Mouse (Mus musculus) spleen, adult 2 months (tissue): ENCODE measurements around the gene Gja8. TPM values are rescaled to one million over a fixed set of nuclear protein-coding genes. Genes with fewer than 3 reads are reported as not detected.

Experiments used
- DNase-seq, 2 experiments: peaks; one replicate each; pipeline versions ENCODE4 v3.0.0 to v3.0.0-alpha.2; 2012 to 2021; ENCODE audit warnings: low spot score in 2 of 2, low read depth in 1 of 2
- H3K27ac ChIP-seq: fragments of 200-500 bp; 2 replicates; pipeline ENCODE4 v1.5.1; 2012; ENCODE audit warnings: low read length, inconsistent platforms; ENCODE audit not compliant: insufficient read depth
- H3K27me3 ChIP-seq: fragments of 200-500 bp; 2 replicates; pipeline ENCODE4 v1.6.1; 2012; ENCODE audit warnings: mild to moderate bottlenecking, moderate library complexity, low read length, inconsistent platforms; ENCODE audit not compliant: control insufficient read depth, insufficient read depth
- H3K36me3 ChIP-seq: fragments of 200-500 bp; 2 replicates; pipeline ENCODE4 v1.6.1; 2012; ENCODE audit warnings: mild to moderate bottlenecking, low read length, inconsistent platforms; ENCODE audit not compliant: control insufficient read depth, insufficient read depth
- H3K4me1 ChIP-seq: fragments of 200-500 bp; 2 replicates; pipeline ENCODE4 v1.6.1; 2011; ENCODE audit warnings: inconsistent platforms; ENCODE audit not compliant: control insufficient read depth, insufficient read depth, insufficient read length
- H3K4me3 ChIP-seq: fragments of 200-500 bp; 2 replicates; pipeline ENCODE4 v1.5.1; 2011; ENCODE audit warnings: mild to moderate bottlenecking, inconsistent platforms; ENCODE audit not compliant: insufficient read depth, insufficient read length; ENCODE audit errors: extremely low read depth
- CTCF ChIP-seq: fragments of 200-500 bp; IDR thresholded peaks from 2 replicates; pipeline ENCODE4 v1.5.1; 2011; ENCODE audit warnings: mild to moderate bottlenecking, inconsistent platforms; ENCODE audit not compliant: insufficient read depth, insufficient read length, insufficient replicate concordance; ENCODE audit errors: extremely low read depth
- POLR2A ChIP-seq: fragments of 200-500 bp; IDR thresholded peaks from 2 replicates; pipeline ENCODE4 v1.6.1; 2011; ENCODE audit warnings: low read depth, low read length, inconsistent platforms
- WGBS: fragments of 180-500 bp; shearing (Covaris S2); methylation state at CpG from one replicate; pipeline ENCODE4 v1.1.7; 2018; 5-methylcytosine and 5-hydroxymethylcytosine counted together
- polyA plus RNA-seq: library from polyadenylated mRNA; depleted of rRNA; stranded (reverse); fragments of >200 nt; gene quantifications from 2 replicates; pipeline ENCODE4 v1.2.3, GENCODE M21; 2012

Gene Gja8
- polyA plus RNA-seq, 1 experiment, result not detected

GRCm38 (mm10) chr3:96905592-96905991, 20.2 kb downstream of the Gja8 start:
- Histone ChIP-seq H3K27me3 (no peaks in the 10 kb centered on the region), H3K4me3 (peak overlapping the region; percentile 93), H3K27ac (no peak overlapping the region), H3K4me1 (no peaks in the 10 kb centered on the region; the same call in 1 of the 2 replicates), H3K36me3 (no peaks in the 10 kb centered on the region)
- WGBS, result 40% methylated on average over 9 of the region's 9 CpGs
- TF ChIP-seq POLR2A (no peak), CTCF (no peak)
- DNase-seq, result no peak

- no peaks in the 10 kb centered on the region for H3K36me3 ChIP-seq
- WGBS, result under 1% methylated on average over 40 of the region's 40 CpGs
- no peaks in the 10 kb centered on the region; the same call in 1 of the 2 replicates for H3K4me1 ChIP-seq
- no peaks in the 10 kb centered on the region for H3K27me3 ChIP-seq
- peak within 1 kb of the TSS; percentile 93 for H3K4me3 ChIP-seq
- peak; percentile 20; the same call in 1 of the 2 replicates for TF ChIP-seq POLR2A
- no peak for TF ChIP-seq CTCF
- no peak within 1 kb of the TSS for H3K27ac ChIP-seq
- peak; percentile 77 to 93 for DNase-seq
Observed at GRCm38 (mm10) chr3:96904851-96905541, 20.8 kb downstream of the Gja8 start, which contains the start of gene Gpr89. Gene Gpr89 (minus strand): TSS chr3:96905346.

GRCm38 (mm10) chr3:96904393-96904792, 21.4 kb downstream of the Gja8 start, which contains the start of gene Gja5:
Gene Gja5 (plus strand): TSS chr3:96904693.
- TF ChIP-seq POLR2A (no peak), CTCF (no peak)
- Histone ChIP-seq H3K27me3 (no peaks in the 10 kb centered on the region), H3K4me1 (no peaks in the 10 kb centered on the region; the same call in 1 of the 2 replicates), H3K4me3 (peak within 1 kb of the TSS; percentile 93), H3K27ac (no peak within 1 kb of the TSS), H3K36me3 (no peaks in the 10 kb centered on the region)
- 22% methylated on average over 14 of the region's 14 CpGs for WGBS
- no peak for DNase-seq

GRCm38 (mm10) chr3:96902336-96902999, 23.4 kb downstream of the Gja8 start:
- DNase-seq, result no peak

GRCm38 (mm10) chr3:96883690-96884089, 42.1 kb downstream of the Gja8 start:
- TF ChIP-seq CTCF (no peak), POLR2A (no peak)
- Histone ChIP-seq H3K36me3 (peaks cover 16% of the 10 kb centered on the region), H3K27ac (0 out of 2 replicates have a peak overlapping the region, but pooled peaks have one; percentile 15), H3K4me3 (no peak overlapping the region), H3K27me3 (no peaks in the 10 kb centered on the region), H3K4me1 (peaks cover 3% of the 10 kb centered on the region; the same call in 1 of the 2 replicates)
- WGBS, result 55% methylated on average over 7 of the region's 7 CpGs
- no peak for DNase-seq

More at GRCm38 (mm10) chr3:96902336-96902999, 23.4 kb downstream of the Gja8 start:
- 88% methylated on average over 4 of the region's 4 CpGs for WGBS
- TF ChIP-seq CTCF, result no peak
- no peak for TF ChIP-seq POLR2A
- no peak overlapping the region for H3K27ac ChIP-seq
- peaks cover 5% of the 10 kb centered on the region for H3K36me3 ChIP-seq
- H3K27me3 ChIP-seq, result no peaks in the 10 kb centered on the region
- H3K4me3 ChIP-seq, result no peak overlapping the region
- no peaks in the 10 kb centered on the region; the same call in 1 of the 2 replicates for H3K4me1 ChIP-seq

GRCm38 (mm10) chr3:96882061-96882849, 43.6 kb downstream of the Gja8 start:
- WGBS, result 87% methylated on average over 14 of the region's 14 CpGs
- peaks cover 15% of the 10 kb centered on the region for H3K36me3 ChIP-seq

More at GRCm38 (mm10) chr3:96882061-96882849, 43.6 kb downstream of the Gja8 start:
- peaks cover 3% of the 10 kb centered on the region; the same call in 1 of the 2 replicates for H3K4me1 ChIP-seq
- H3K27ac ChIP-seq, result peak overlapping the region; percentile 18; the same call in 1 of the 2 replicates
- TF ChIP-seq CTCF, result no peak
- no peak for TF ChIP-seq POLR2A
- H3K27me3 ChIP-seq, result no peaks in the 10 kb centered on the region
- peak in 1 of 2 experiments; percentile 28 for DNase-seq
- H3K4me3 ChIP-seq, result no peak overlapping the region
